Mouse (Mus musculus): ENCODE measurements at regions not wholly inside any gene's neighbourhood (a gene's known extent, or its start where the extent isn't known, plus 50 kb on each side); places are given as distances from the start of the nearest gene placed in this dataset.
A peak's percentile ranks its signal among the peaks of the same experiment; 100 is the strongest.

- no peak for DNase-seq
Measured at GRCm38 (mm10) chr5:64537113-64537780, 265.9 kb upstream of the Klf3 start.

- DNase-seq, result no peak
Measured at GRCm38 (mm10) chr5:64541765-64542164, 261.4 kb upstream of the Klf3 start.

- no peak for DNase-seq
Measured at GRCm38 (mm10) chr5:64555931-64556330, 247.3 kb upstream of the Klf3 start.

GRCm38 (mm10) chr5:64566451-64567390 lies 236.5 kb upstream of the Klf3 start:
- no peak for DNase-seq

- no peak for DNase-seq
Measured at GRCm38 (mm10) chr5:64567813-64568212, 235.4 kb upstream of the Klf3 start.

GRCm38 (mm10) chr5:64568294-64568693 lies 234.9 kb upstream of the Klf3 start:
- DNase-seq, result no peak

GRCm38 (mm10) chr5:64574386-64574785 lies 228.8 kb upstream of the Klf3 start:
- DNase-seq, result no peak

- peak; percentile 36 to 73 for DNase-seq
Measured at GRCm38 (mm10) chr5:64575896-64576295, 227.3 kb upstream of the Klf3 start.

- peak; percentile 17 to 42 for DNase-seq
Measured at GRCm38 (mm10) chr5:64576426-64577262, 226.5 kb upstream of the Klf3 start.

- DNase-seq, result no peak
Measured at GRCm38 (mm10) chr5:64577424-64577823, 225.8 kb upstream of the Klf3 start.

- no peak for DNase-seq
Measured at GRCm38 (mm10) chr5:64578536-64578935, 224.7 kb upstream of the Klf3 start.

GRCm38 (mm10) chr5:64579086-64579485 lies 224.1 kb upstream of the Klf3 start:
- DNase-seq, result no peak

- DNase-seq, result peak; percentile 66 to 79
Measured at GRCm38 (mm10) chr5:64579494-64580339, 223.5 kb upstream of the Klf3 start.

GRCm38 (mm10) chr5:64580340-64580723 lies 222.9 kb upstream of the Klf3 start:
- no peak for DNase-seq

GRCm38 (mm10) chr5:64580786-64581445 lies 222.3 kb upstream of the Klf3 start:
- no peak for DNase-seq

- peak; percentile 67 to 83 for DNase-seq
Measured at GRCm38 (mm10) chr5:64581461-64581860, 221.7 kb upstream of the Klf3 start.

- no peak for DNase-seq
Measured at GRCm38 (mm10) chr5:64582031-64582430, 221.2 kb upstream of the Klf3 start.

- DNase-seq, result no peak
Measured at GRCm38 (mm10) chr5:64584308-64584707, 218.9 kb upstream of the Klf3 start.

- DNase-seq, result no peak
Measured at GRCm38 (mm10) chr5:64585076-64585786, 218.0 kb upstream of the Klf3 start.

GRCm38 (mm10) chr5:64586316-64586715 lies 216.9 kb upstream of the Klf3 start:
- DNase-seq, result no peak

GRCm38 (mm10) chr5:64586933-64587332 lies 216.3 kb upstream of the Klf3 start:
- no peak for DNase-seq
